Mouse (Mus musculus) forebrain, embryonic 10.5 days (tissue): ENCODE results near the gene Scn10a. TPM values are rescaled to one million over a fixed set of nuclear protein-coding genes. Genes with fewer than 3 reads are reported as not detected.

ENCODE experiments used
- DNase-seq: peaks from one replicate; pipeline ENCODE4 v3.0.0-alpha.2; 2017; ENCODE audit warnings: low spot score; ENCODE audit errors: extremely low spot score
- H3K27ac ChIP-seq: fragments of 300-500 bp; sonication (generic); 2 replicates; pipeline ENCODE4 v1.5.1; 2016; ENCODE audit warnings: mild to moderate bottlenecking
- H3K27me3 ChIP-seq: fragments of 300-500 bp; sonication (generic); 2 replicates; pipeline ENCODE4 v1.6.1; 2016; ENCODE audit warnings: mild to moderate bottlenecking; ENCODE audit not compliant: poor library complexity, severe bottlenecking
- H3K36me3 ChIP-seq: fragments of 300-500 bp; sonication (generic); replicated peaks from 2 replicates; pipeline ENCODE4 v1.6.1; 2016; ENCODE audit warnings: mild to moderate bottlenecking, moderate library complexity
- H3K4me1 ChIP-seq: fragments of 300-500 bp; sonication (generic); 2 replicates; pipeline ENCODE4 v1.6.1; 2016
- H3K4me3 ChIP-seq: fragments of 300-500 bp; sonication (generic); 2 replicates; pipeline ENCODE4 v1.5.1; 2016; ENCODE audit warnings: mild to moderate bottlenecking, moderate library complexity
- H3K9me3 ChIP-seq: fragments of 300-500 bp; sonication (generic); 2 replicates; pipeline ENCODE4 v1.6.1; 2016; ENCODE audit warnings: mild to moderate bottlenecking, moderate library complexity
- WGBS: fragments of 180-500 bp; shearing (Covaris S2); methylation state at CpG from one replicate; pipeline ENCODE4 v1.1.7; 2016; 5-methylcytosine and 5-hydroxymethylcytosine counted together
- polyA plus RNA-seq: library from polyadenylated mRNA; unstranded; fragments of >200 nt; fragmentation: Nextera tagmentation; extraction: Ambion mirVana; gene quantifications from 2 replicates; pipeline ENCODE4 v1.2.1, GENCODE M21; 2016

Gene Scn10a
- polyA plus RNA-seq, 1 experiment from 2014 or later = not detected

- WGBS = 61% methylated on average over 14 of the region's 15 CpGs
- H3K9me3 ChIP-seq = no peaks in the 10 kb centered on the region
- DNase-seq = no peak
Observed at GRCm38 (mm10) chr9:119631899-119632533, 87.1 kb downstream of the Scn10a start.

GRCm38 (mm10) chr9:119631393-119631898 lies 87.7 kb downstream of the Scn10a start:
- no peak overlapping the region for H3K4me3 ChIP-seq
- peak overlapping the region; percentile 42 for H3K27ac ChIP-seq
- H3K4me1 ChIP-seq = peaks cover 24% of the 10 kb centered on the region
- H3K27me3 ChIP-seq = peaks cover 4% of the 10 kb centered on the region
- H3K36me3 ChIP-seq = no peaks in the 10 kb centered on the region
- DNase-seq = no peak
- no peaks in the 10 kb centered on the region for H3K9me3 ChIP-seq
- WGBS = 86% methylated on average over 13 of the region's 13 CpGs

More at GRCm38 (mm10) chr9:119631899-119632533, 87.1 kb downstream of the Scn10a start:
- Histone ChIP-seq H3K4me1 (peaks cover 24% of the 10 kb centered on the region), H3K36me3 (no peaks in the 10 kb centered on the region), H3K27ac (0 out of 2 replicates have a peak overlapping the region, but pooled peaks have one; percentile 42), H3K27me3 (peaks cover 4% of the 10 kb centered on the region), H3K4me3 (no peak overlapping the region)

GRCm38 (mm10) chr9:119628690-119629268 lies 90.3 kb downstream of the Scn10a start:
- no peaks in the 10 kb centered on the region for H3K9me3 ChIP-seq
- H3K27me3 ChIP-seq = peaks cover 4% of the 10 kb centered on the region
- no peak for DNase-seq
- no peak overlapping the region for H3K4me3 ChIP-seq
- WGBS = 74% methylated on average over 8 of the region's 8 CpGs
- peaks cover 21% of the 10 kb centered on the region for H3K4me1 ChIP-seq
- H3K36me3 ChIP-seq = no peaks in the 10 kb centered on the region
- no peak overlapping the region for H3K27ac ChIP-seq

GRCm38 (mm10) chr9:119627227-119627626 lies 91.9 kb downstream of the Scn10a start:
- 84% methylated on average over 6 of the region's 6 CpGs for WGBS
- Histone ChIP-seq H3K9me3 (no peaks in the 10 kb centered on the region), H3K27ac (no peak overlapping the region), H3K4me3 (no peak overlapping the region), H3K4me1 (peaks cover 11% of the 10 kb centered on the region), H3K36me3 (no peaks in the 10 kb centered on the region), H3K27me3 (no peaks in the 10 kb centered on the region; the same call in 1 of the 2 replicates)
- no peak for DNase-seq

- no peak for DNase-seq
- H3K9me3 ChIP-seq = no peaks in the 10 kb centered on the region
- no peak overlapping the region for H3K27ac ChIP-seq
- WGBS = 88% methylated on average over 4 of the region's 4 CpGs
- H3K36me3 ChIP-seq = no peaks in the 10 kb centered on the region
- no peaks in the 10 kb centered on the region for H3K4me1 ChIP-seq
- H3K4me3 ChIP-seq = no peak overlapping the region
- H3K27me3 ChIP-seq = no peaks in the 10 kb centered on the region
Observed at GRCm38 (mm10) chr9:119624151-119624550, 95.0 kb downstream of the Scn10a start.

GRCm38 (mm10) chr9:119614798-119615197 lies 104.3 kb downstream of the Scn10a start:
- WGBS = 76% methylated on average over 6 of the region's 6 CpGs
- Histone ChIP-seq H3K9me3 (no peaks in the 10 kb centered on the region), H3K4me1 (peaks cover 20% of the 10 kb centered on the region), H3K36me3 (no peaks in the 10 kb centered on the region), H3K27me3 (no peaks in the 10 kb centered on the region), H3K27ac (no peak overlapping the region), H3K4me3 (no peak overlapping the region)
- no peak for DNase-seq

GRCm38 (mm10) chr9:119610563-119611166 lies 108.5 kb downstream of the Scn10a start:
- no peaks in the 10 kb centered on the region for H3K36me3 ChIP-seq
- no peaks in the 10 kb centered on the region for H3K9me3 ChIP-seq
- H3K4me3 ChIP-seq = no peak overlapping the region
- DNase-seq = no peak
- WGBS = 90% methylated on average over 7 of the region's 7 CpGs
- no peaks in the 10 kb centered on the region for H3K27me3 ChIP-seq
- peaks cover 16% of the 10 kb centered on the region for H3K4me1 ChIP-seq
- no peak overlapping the region for H3K27ac ChIP-seq

GRCm38 (mm10) chr9:119606906-119607305 lies 112.2 kb downstream of the Scn10a start:
- Histone ChIP-seq H3K4me3 (no peak overlapping the region), H3K9me3 (no peaks in the 10 kb centered on the region), H3K4me1 (peaks cover 10% of the 10 kb centered on the region; the same call in 1 of the 2 replicates), H3K36me3 (no peaks in the 10 kb centered on the region), H3K27ac (no peak overlapping the region), H3K27me3 (no peaks in the 10 kb centered on the region)
- DNase-seq = no peak
- WGBS = 95% methylated on average over 5 of the region's 5 CpGs

GRCm38 (mm10) chr9:119604607-119605006 lies 114.5 kb downstream of the Scn10a start:
- H3K27me3 ChIP-seq = no peaks in the 10 kb centered on the region
- no peak for DNase-seq
- no peak overlapping the region for H3K27ac ChIP-seq
- WGBS = 78% methylated on average over 8 of the region's 8 CpGs
- no peaks in the 10 kb centered on the region for H3K36me3 ChIP-seq
- peaks cover 5% of the 10 kb centered on the region for H3K9me3 ChIP-seq
- peaks cover 10% of the 10 kb centered on the region; the same call in 1 of the 2 replicates for H3K4me1 ChIP-seq
- no peak overlapping the region for H3K4me3 ChIP-seq

- Histone ChIP-seq H3K27ac (no peak overlapping the region), H3K4me3 (no peak overlapping the region), H3K36me3 (no peaks in the 10 kb centered on the region), H3K27me3 (no peaks in the 10 kb centered on the region), H3K4me1 (peaks cover 5% of the 10 kb centered on the region; the same call in 1 of the 2 replicates), H3K9me3 (peaks cover 5% of the 10 kb centered on the region)
- WGBS = 93% methylated on average over 10 of the region's 10 CpGs
- DNase-seq = no peak
Observed at GRCm38 (mm10) chr9:119598501-119598900, 120.6 kb downstream of the Scn10a start.

GRCm38 (mm10) chr9:119597332-119597731 lies 121.8 kb downstream of the Scn10a start:
- H3K4me1 ChIP-seq = peaks cover 5% of the 10 kb centered on the region; the same call in 1 of the 2 replicates
- H3K9me3 ChIP-seq = peaks cover 5% of the 10 kb centered on the region
- no peak overlapping the region for H3K4me3 ChIP-seq
- DNase-seq = no peak
- 83% methylated on average over 8 of the region's 8 CpGs for WGBS
- no peaks in the 10 kb centered on the region for H3K36me3 ChIP-seq
- no peaks in the 10 kb centered on the region for H3K27me3 ChIP-seq
- no peak overlapping the region for H3K27ac ChIP-seq

- H3K27ac ChIP-seq = no peak overlapping the region
- no peaks in the 10 kb centered on the region for H3K36me3 ChIP-seq
- WGBS = 88% methylated on average over 8 of the region's 8 CpGs
- H3K9me3 ChIP-seq = no peaks in the 10 kb centered on the region
- peaks cover 27% of the 10 kb centered on the region for H3K27me3 ChIP-seq
- DNase-seq = no peak
- no peak overlapping the region for H3K4me3 ChIP-seq
- H3K4me1 ChIP-seq = peaks cover 13% of the 10 kb centered on the region
Observed at GRCm38 (mm10) chr9:119589592-119589991, 129.5 kb downstream of the Scn10a start.
